Mouse (Mus musculus): Measurements from ENCODE around the gene Ppp1r16b. TPM values are rescaled to one million over a fixed set of nuclear protein-coding genes. Genes with fewer than 3 reads are reported as not detected.

The Ppp1r16b gene
- polyA plus RNA-seq, 1 experiment from 2014 or later = 6.0 TPM

DNA sequence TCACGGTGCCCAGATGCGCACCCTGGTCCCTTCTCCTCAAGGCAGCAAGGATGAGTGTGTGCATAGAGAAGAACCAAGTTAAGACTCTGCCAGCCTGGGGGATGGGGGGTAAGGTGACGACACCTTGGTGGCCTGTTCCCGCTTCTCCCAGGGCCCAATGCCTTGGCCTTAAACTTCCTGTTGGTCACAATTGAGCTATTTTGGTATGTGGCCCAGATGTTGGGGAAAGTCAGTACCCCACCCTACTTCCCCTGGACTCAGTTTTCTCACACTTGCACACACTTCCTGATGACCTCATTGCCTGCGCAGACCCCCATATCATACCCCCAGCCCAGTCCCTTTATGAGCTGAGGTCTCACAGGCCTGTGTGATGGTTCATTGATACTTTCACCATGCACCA is 23.9 kb downstream of the Ppp1r16b start:
- Histone ChIP-seq H3K4me1 (ENCODE audit: control insufficient read depth, insufficient read depth, low read length) (no peaks in the 10 kb centered on the region), H3K27ac (ENCODE audit: low read length) (no peak overlapping the region), H3K27me3 (ENCODE audit: control insufficient read depth, insufficient read depth, low read length) (no peaks in the 10 kb centered on the region), H3K36me3 (ENCODE audit: control insufficient read depth, insufficient read depth, low read length) (no peaks in the 10 kb centered on the region), H3K9me3 (ENCODE audit: control insufficient read depth, low read depth, low read length) (no peaks in the 10 kb centered on the region), H3K9ac (replicated peaks; ENCODE audit: low read depth, low read length) (no peak overlapping the region), H3K4me2 (replicated peaks; ENCODE audit: low read depth, low read length) (no peak overlapping the region), H3K4me3 (ENCODE audit: low read depth, low read length) (no peak overlapping the region)
- WGBS = 87% methylated on average over 5 of the region's 5 CpGs
- ATAC-seq (ENCODE audit: insufficient number of reproducible peaks, insufficient read depth, low FRiP score, low read depth) = no peak

- no peak for ATAC-seq (ENCODE audit: insufficient number of reproducible peaks, insufficient read depth, low FRiP score, low read depth)
- H3K4me1 ChIP-seq (ENCODE audit: control insufficient read depth, insufficient read depth, low read length) = no peaks in the 10 kb centered on the region
- no peak overlapping the region for H3K9ac ChIP-seq (replicated peaks; ENCODE audit: low read depth, low read length)
- 67% methylated on average over 7 of the region's 7 CpGs for WGBS
- H3K4me2 ChIP-seq (replicated peaks; ENCODE audit: low read depth, low read length) = no peak overlapping the region
- H3K27ac ChIP-seq (ENCODE audit: low read length) = no peak overlapping the region
- H3K36me3 ChIP-seq (ENCODE audit: control insufficient read depth, insufficient read depth, low read length) = no peaks in the 10 kb centered on the region
- H3K27me3 ChIP-seq (ENCODE audit: control insufficient read depth, insufficient read depth, low read length) = no peaks in the 10 kb centered on the region
- no peak overlapping the region for H3K4me3 ChIP-seq (ENCODE audit: low read depth, low read length)
- H3K9me3 ChIP-seq (ENCODE audit: control insufficient read depth, low read depth, low read length) = no peaks in the 10 kb centered on the region
Observed at GRCm38 (mm10) chr2:158689640-158690039, 24.4 kb downstream of the Ppp1r16b start.

DNA sequence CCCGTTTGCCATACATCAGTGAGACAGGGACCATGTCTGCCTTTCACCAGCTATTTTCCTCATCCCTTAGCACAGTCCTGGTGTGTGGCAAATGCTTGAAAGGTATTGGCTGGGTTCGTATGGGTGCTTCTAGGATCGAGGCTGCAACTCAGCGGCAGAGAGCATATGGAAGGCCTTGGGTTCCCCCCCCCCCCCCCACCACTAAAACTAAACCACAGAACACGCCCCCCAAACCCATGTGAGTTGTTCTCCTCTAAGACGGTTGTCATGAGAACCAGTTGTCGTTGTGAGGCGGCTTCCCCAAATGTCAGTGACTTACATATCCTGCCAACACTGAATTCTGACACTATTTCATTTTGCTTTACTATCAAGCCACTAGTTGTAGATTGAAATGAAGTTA is 24.9 kb downstream of the Ppp1r16b start:
- Histone ChIP-seq H3K27me3 (ENCODE audit: control insufficient read depth, insufficient read depth, low read length) (no peaks in the 10 kb centered on the region), H3K27ac (ENCODE audit: low read length) (no peak overlapping the region), H3K4me1 (ENCODE audit: control insufficient read depth, insufficient read depth, low read length) (no peaks in the 10 kb centered on the region), H3K9me3 (ENCODE audit: control insufficient read depth, low read depth, low read length) (no peaks in the 10 kb centered on the region), H3K4me2 (replicated peaks; ENCODE audit: low read depth, low read length) (no peak overlapping the region), H3K4me3 (ENCODE audit: low read depth, low read length) (no peak overlapping the region), H3K36me3 (ENCODE audit: control insufficient read depth, insufficient read depth, low read length) (no peaks in the 10 kb centered on the region), H3K9ac (replicated peaks; ENCODE audit: low read depth, low read length) (no peak overlapping the region)
- 63% methylated on average over 8 of the region's 8 CpGs for WGBS
- no peak for ATAC-seq (ENCODE audit: insufficient number of reproducible peaks, insufficient read depth, low FRiP score, low read depth)

DNA sequence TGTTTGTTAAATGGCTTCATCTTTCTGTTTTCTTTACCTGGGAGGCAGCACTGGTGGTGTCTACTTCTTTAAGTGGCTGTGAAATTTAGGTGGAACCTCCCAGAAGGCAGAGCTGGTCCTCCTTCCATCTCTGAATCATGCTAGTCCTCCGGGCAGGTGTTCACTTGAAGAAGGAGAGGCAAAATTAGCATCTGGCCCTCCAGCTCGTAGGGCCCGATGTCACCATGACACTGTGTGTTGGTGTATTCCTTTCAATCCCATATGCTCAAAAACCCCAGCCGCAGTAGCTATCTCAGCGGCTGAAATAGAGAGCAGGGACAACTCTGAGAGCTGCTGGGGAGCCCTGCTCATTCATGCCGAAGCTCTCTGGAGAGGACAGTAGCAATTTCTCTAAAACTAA is 27.0 kb downstream of the Ppp1r16b start:
- 80% methylated on average over 6 of the region's 6 CpGs for WGBS
- H3K4me3 ChIP-seq (ENCODE audit: low read depth, low read length) = no peak overlapping the region
- H3K4me1 ChIP-seq (ENCODE audit: control insufficient read depth, insufficient read depth, low read length) = no peaks in the 10 kb centered on the region
- H3K36me3 ChIP-seq (ENCODE audit: control insufficient read depth, insufficient read depth, low read length) = no peaks in the 10 kb centered on the region
- H3K9ac ChIP-seq (replicated peaks; ENCODE audit: low read depth, low read length) = no peak overlapping the region
- no peaks in the 10 kb centered on the region for H3K9me3 ChIP-seq (ENCODE audit: control insufficient read depth, low read depth, low read length)
- no peak overlapping the region for H3K27ac ChIP-seq (ENCODE audit: low read length)
- H3K4me2 ChIP-seq (replicated peaks; ENCODE audit: low read depth, low read length) = no peak overlapping the region
- no peak for ATAC-seq (ENCODE audit: insufficient number of reproducible peaks, insufficient read depth, low FRiP score, low read depth)
- no peaks in the 10 kb centered on the region for H3K27me3 ChIP-seq (ENCODE audit: control insufficient read depth, insufficient read depth, low read length)

GRCm38 (mm10) chr2:158695811-158696210 is 30.6 kb downstream of the Ppp1r16b start:
- WGBS = 82% methylated on average over 27 of the region's 27 CpGs
- Histone ChIP-seq H3K9ac (replicated peaks; ENCODE audit: low read depth, low read length) (no peak overlapping the region), H3K4me3 (ENCODE audit: low read depth, low read length) (no peak overlapping the region), H3K27ac (ENCODE audit: low read length) (no peak overlapping the region), H3K27me3 (ENCODE audit: control insufficient read depth, insufficient read depth, low read length) (no peaks in the 10 kb centered on the region), H3K4me1 (ENCODE audit: control insufficient read depth, insufficient read depth, low read length) (no peaks in the 10 kb centered on the region), H3K36me3 (ENCODE audit: control insufficient read depth, insufficient read depth, low read length) (no peaks in the 10 kb centered on the region), H3K9me3 (ENCODE audit: control insufficient read depth, low read depth, low read length) (no peaks in the 10 kb centered on the region), H3K4me2 (replicated peaks; ENCODE audit: low read depth, low read length) (no peak overlapping the region)
- ATAC-seq (ENCODE audit: insufficient number of reproducible peaks, insufficient read depth, low FRiP score, low read depth) = no peak

DNA sequence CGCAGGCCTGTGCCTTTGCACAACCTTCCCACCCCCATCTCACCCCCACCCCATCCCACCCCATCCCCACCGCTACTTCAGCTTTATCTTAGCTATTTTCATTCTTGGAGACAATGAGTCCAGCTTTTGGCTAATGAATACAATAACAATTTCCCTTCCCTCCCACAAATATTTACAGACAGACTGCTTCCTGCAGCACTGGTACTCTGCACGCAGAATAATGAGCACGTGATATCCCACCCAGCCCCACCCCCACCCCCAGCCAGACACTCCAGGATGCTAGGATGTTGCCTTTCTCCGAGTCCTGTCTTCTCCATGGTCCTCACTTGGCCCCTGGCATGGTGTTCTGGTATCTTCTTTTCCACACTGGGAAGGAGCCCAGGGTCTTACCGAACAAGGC is 31.3 kb downstream of the Ppp1r16b start:
- no peak overlapping the region for H3K9ac ChIP-seq (replicated peaks; ENCODE audit: low read depth, low read length)
- H3K4me3 ChIP-seq (ENCODE audit: low read depth, low read length) = no peak overlapping the region
- H3K27me3 ChIP-seq (ENCODE audit: control insufficient read depth, insufficient read depth, low read length) = no peaks in the 10 kb centered on the region
- no peak overlapping the region for H3K27ac ChIP-seq (ENCODE audit: low read length)
- H3K4me2 ChIP-seq (replicated peaks; ENCODE audit: low read depth, low read length) = no peak overlapping the region
- 75% methylated on average over 6 of the region's 6 CpGs for WGBS
- no peaks in the 10 kb centered on the region for H3K36me3 ChIP-seq (ENCODE audit: control insufficient read depth, insufficient read depth, low read length)
- ATAC-seq (ENCODE audit: insufficient number of reproducible peaks, insufficient read depth, low FRiP score, low read depth) = no peak
- no peaks in the 10 kb centered on the region for H3K9me3 ChIP-seq (ENCODE audit: control insufficient read depth, low read depth, low read length)
- no peaks in the 10 kb centered on the region for H3K4me1 ChIP-seq (ENCODE audit: control insufficient read depth, insufficient read depth, low read length)

DNA sequence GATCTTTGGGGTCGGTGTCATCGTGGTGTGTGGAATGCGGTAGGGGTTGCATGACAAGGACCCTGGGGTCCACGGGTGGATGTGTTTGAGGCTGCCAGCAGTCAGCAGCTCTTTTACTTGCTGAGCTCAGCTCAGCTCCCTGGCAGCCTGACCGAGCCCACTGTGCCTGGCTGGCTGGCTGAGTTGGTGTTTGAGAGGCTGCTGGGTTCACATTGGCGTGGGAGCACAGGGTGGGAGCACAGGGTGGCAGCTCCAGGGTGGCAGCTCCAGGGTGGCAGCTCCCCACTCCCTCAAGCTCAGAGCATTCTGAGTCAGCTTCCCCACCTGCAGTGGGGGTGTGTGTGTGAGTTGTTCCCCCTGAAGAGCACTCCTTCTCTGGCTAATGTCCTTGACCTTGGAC is 34.7 kb downstream of the Ppp1r16b start:
- no peak overlapping the region for H3K4me3 ChIP-seq (ENCODE audit: low read depth, low read length)
- no peaks in the 10 kb centered on the region for H3K4me1 ChIP-seq (ENCODE audit: control insufficient read depth, insufficient read depth, low read length)
- WGBS = 83% methylated on average over 6 of the region's 6 CpGs

GRCm38 (mm10) chr2:158700535-158701256 is 35.5 kb downstream of the Ppp1r16b start:
- 86% methylated on average over 17 of the region's 17 CpGs for WGBS
- Histone ChIP-seq H3K4me1 (ENCODE audit: control insufficient read depth, insufficient read depth, low read length) (no peaks in the 10 kb centered on the region), H3K4me2 (replicated peaks; ENCODE audit: low read depth, low read length) (no peak overlapping the region), H3K4me3 (ENCODE audit: low read depth, low read length) (no peak overlapping the region), H3K9ac (replicated peaks; ENCODE audit: low read depth, low read length) (no peak overlapping the region), H3K9me3 (ENCODE audit: control insufficient read depth, low read depth, low read length) (no peaks in the 10 kb centered on the region), H3K27me3 (ENCODE audit: control insufficient read depth, insufficient read depth, low read length) (no peaks in the 10 kb centered on the region), H3K36me3 (ENCODE audit: control insufficient read depth, insufficient read depth, low read length) (no peaks in the 10 kb centered on the region), H3K27ac (ENCODE audit: low read length) (no peak overlapping the region)
- ATAC-seq (ENCODE audit: insufficient number of reproducible peaks, insufficient read depth, low FRiP score, low read depth) = no peak

More for the DNA sequence above, 34.7 kb downstream of the Ppp1r16b start:
- no peak for ATAC-seq (ENCODE audit: insufficient number of reproducible peaks, insufficient read depth, low FRiP score, low read depth)
- no peaks in the 10 kb centered on the region for H3K36me3 ChIP-seq (ENCODE audit: control insufficient read depth, insufficient read depth, low read length)
- H3K27ac ChIP-seq (ENCODE audit: low read length) = no peak overlapping the region
- no peak overlapping the region for H3K9ac ChIP-seq (replicated peaks; ENCODE audit: low read depth, low read length)
- H3K4me2 ChIP-seq (replicated peaks; ENCODE audit: low read depth, low read length) = no peak overlapping the region
- H3K9me3 ChIP-seq (ENCODE audit: control insufficient read depth, low read depth, low read length) = no peaks in the 10 kb centered on the region
- no peaks in the 10 kb centered on the region for H3K27me3 ChIP-seq (ENCODE audit: control insufficient read depth, insufficient read depth, low read length)

DNA sequence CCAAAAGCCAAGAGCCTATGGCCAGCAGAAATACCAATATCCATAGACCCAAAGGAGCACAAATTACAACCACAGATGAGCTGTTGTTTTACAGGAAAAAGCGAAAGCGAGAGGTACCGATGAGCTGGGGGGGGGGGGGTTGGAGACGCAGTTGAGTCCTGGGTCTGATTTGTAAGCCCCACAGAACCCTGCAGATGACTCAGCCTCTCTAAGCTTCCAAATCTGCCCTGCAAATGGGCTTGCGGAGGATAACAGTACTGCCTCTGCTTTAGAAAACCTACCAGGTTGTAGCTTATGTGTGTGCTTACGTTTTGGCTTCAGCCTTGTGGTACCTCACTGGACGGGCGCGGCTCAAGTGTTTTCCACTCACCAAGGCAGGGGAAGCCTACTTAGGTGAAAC is 36.3 kb downstream of the Ppp1r16b start:
- H3K27ac ChIP-seq (ENCODE audit: low read length) = no peak overlapping the region
- ATAC-seq (ENCODE audit: insufficient number of reproducible peaks, insufficient read depth, low FRiP score, low read depth) = no peak
- no peaks in the 10 kb centered on the region for H3K9me3 ChIP-seq (ENCODE audit: control insufficient read depth, low read depth, low read length)
- H3K4me2 ChIP-seq (replicated peaks; ENCODE audit: low read depth, low read length) = no peak overlapping the region
- no peak overlapping the region for H3K4me3 ChIP-seq (ENCODE audit: low read depth, low read length)
- no peak overlapping the region for H3K9ac ChIP-seq (replicated peaks; ENCODE audit: low read depth, low read length)
- WGBS = 93% methylated on average over 9 of the region's 9 CpGs
- no peaks in the 10 kb centered on the region for H3K36me3 ChIP-seq (ENCODE audit: control insufficient read depth, insufficient read depth, low read length)
- H3K4me1 ChIP-seq (ENCODE audit: control insufficient read depth, insufficient read depth, low read length) = no peaks in the 10 kb centered on the region
- no peaks in the 10 kb centered on the region for H3K27me3 ChIP-seq (ENCODE audit: control insufficient read depth, insufficient read depth, low read length)

Measured in stomach, embryonic 14.5 days (tissue).